Mouse (Mus musculus): ENCODE data around the gene Plekha7.

DNA sequence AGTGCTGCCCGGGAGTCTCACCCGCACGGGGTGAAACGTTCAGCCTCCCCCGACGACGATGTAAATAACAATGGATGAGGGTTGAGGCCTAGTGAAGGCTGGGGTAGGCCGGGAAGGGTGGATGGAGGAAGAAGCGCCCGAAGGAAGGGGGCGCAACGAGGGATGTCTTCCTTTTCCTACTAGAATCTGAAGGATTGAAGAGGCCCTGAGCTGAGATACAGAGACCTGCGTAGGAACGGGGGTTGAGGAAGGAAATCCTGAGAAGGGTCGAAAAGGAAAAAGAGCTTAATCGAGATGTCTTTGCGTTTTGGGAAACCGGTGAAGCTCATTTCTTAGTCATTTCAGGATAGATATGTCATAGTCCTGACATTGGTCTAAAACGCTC is 214.7 kb downstream of the Plekha7 start:
- TF ChIP-seq GATA1 (IDR thresholded peaks at IDR 0.05; ENCODE audit: borderline replicate concordance, low read length) (no peak), FLI1 (IDR thresholded peaks at IDR 0.05; ENCODE audit: low read length) (no peak)
